ENCODE assay signal across 17 mouse cellular contexts in the genomic region with DNA sequence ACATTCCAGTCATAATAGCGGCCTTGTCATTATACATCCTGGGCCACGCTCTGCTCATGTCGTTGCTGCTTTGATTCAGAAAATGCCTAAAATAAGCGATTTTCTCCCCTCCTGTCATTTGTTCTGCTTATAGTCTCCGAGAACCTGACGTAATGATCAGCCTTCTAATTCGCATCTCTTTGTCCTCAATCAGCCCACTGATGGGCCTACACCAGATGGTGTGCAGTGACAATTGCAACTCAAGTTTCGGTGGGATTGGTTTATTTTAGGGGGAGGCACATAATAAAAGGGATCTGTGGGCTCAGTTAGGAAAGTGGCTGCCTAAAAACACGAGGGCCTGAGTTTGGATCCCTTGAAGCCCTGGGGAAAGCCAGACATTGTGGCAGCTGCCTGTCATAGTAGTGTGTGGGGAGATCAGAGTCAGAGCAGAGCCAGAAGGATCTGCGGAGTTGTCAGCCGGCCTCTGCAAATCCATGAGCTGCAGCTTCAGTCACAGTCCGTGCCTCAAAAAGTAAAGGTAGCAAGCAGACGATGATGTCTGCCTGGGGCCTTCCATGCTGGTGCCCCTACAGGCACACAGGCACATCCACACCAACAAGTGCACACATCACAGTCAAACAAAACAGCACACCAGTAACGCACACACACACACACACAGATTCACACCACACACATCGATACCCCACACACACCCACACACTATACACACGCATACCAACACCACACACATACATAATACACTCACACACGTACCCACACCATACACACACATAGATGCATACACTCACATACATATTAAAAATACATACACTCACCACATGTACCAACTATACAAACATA.
DNase-seq lines count a peak whose midpoint lies in the region; ATAC-seq lines count a peak whose summit lies in the region.
"Had no signal": no experiment of that assay in that cellular context is flagged by ENCODE, and none has a peak within 500 bp of the region (broad histone marks: within the 10 kb centered on the region; RNA-seq: fewer than 3 reads in every experiment).

No protein-coding gene starts in this region.

- WGBS in forebrain, embryonic 13.5 days = 69% methylated on average over 17 of the region's 17 CpGs
- WGBS in forebrain, embryonic 11.5 days = 84% methylated on average over 17 of the region's 17 CpGs
- 67% methylated on average over 17 of the region's 17 CpGs for WGBS in hindbrain, embryonic 12.5 days
- 61% methylated on average over 17 of the region's 17 CpGs for WGBS in neural tube, embryonic 14.5 days
- 73% methylated on average over 17 of the region's 17 CpGs for WGBS in liver, embryonic 12.5 days (ENCODE audit: insufficient replicate concordance)

- DNase-seq in forebrain, embryonic 11.5 days (ENCODE audit: low spot score) = no peak
- peak; percentile 24 to 57 for DNase-seq in layer of hippocampus, postnatal 14 days (ENCODE audit: low spot score in 2 of 2)
- no peak for DNase-seq in adrenal gland, postnatal 10 days
- DNase-seq in spleen, postnatal 36 days (ENCODE audit: low spot score in 2 of 2) = no peak
- DNase-seq: adrenal gland, postnatal 36 days; cerebellum, adult 2 months; embryo, embryonic 11 days; liver; right cerebral cortex, postnatal 4 days had no signal

- H3K36me3 ChIP-seq in forebrain, embryonic 13.5 days (ENCODE audit: poor library complexity, severe bottlenecking) = no peaks in the 10 kb centered on the region
- H3K36me3 ChIP-seq in forebrain, embryonic 11.5 days (ENCODE audit: control insufficient read depth, insufficient read depth, low read length) = no peaks in the 10 kb centered on the region
- no peaks in the 10 kb centered on the region for H3K36me3 ChIP-seq in hindbrain, embryonic 12.5 days
- no peaks in the 10 kb centered on the region for H3K36me3 ChIP-seq in neural tube, embryonic 14.5 days (ENCODE audit: control insufficient read depth, insufficient read depth, low read length)
- no peaks in the 10 kb centered on the region for H3K36me3 ChIP-seq in liver, embryonic 12.5 days
- H3K36me3 ChIP-seq: heart, embryonic 12.5 days; kidney, embryonic 15.5 days; lung, embryonic 15.5 days had no signal

- peak overlapping the region; percentile 57 for H3K27ac ChIP-seq in forebrain, embryonic 13.5 days
- no peak overlapping the region for H3K27ac ChIP-seq in forebrain, embryonic 11.5 days (ENCODE audit: low read depth, low read length)
- peak overlapping the region; percentile 60 for H3K27ac ChIP-seq in hindbrain, embryonic 12.5 days
- 0 out of 2 replicates have a peak overlapping the region, but pooled peaks have one; percentile 30 for H3K27ac ChIP-seq in neural tube, embryonic 14.5 days (ENCODE audit: low read depth, low read length)
- H3K27ac ChIP-seq in liver, embryonic 12.5 days = no peak overlapping the region
- H3K27ac ChIP-seq: kidney, embryonic 15.5 days; left cerebral cortex, adult 2 months; lung, embryonic 15.5 days had no signal

- H3K27me3 ChIP-seq in forebrain, embryonic 13.5 days = no peaks in the 10 kb centered on the region
- no peaks in the 10 kb centered on the region for H3K27me3 ChIP-seq in forebrain, embryonic 11.5 days (ENCODE audit: control insufficient read depth, insufficient read depth, low read length)
- no peaks in the 10 kb centered on the region for H3K27me3 ChIP-seq in hindbrain, embryonic 12.5 days
- H3K27me3 ChIP-seq in neural tube, embryonic 14.5 days (ENCODE audit: control insufficient read depth, insufficient read depth, low read length) = no peaks in the 10 kb centered on the region
- H3K27me3 ChIP-seq in liver, embryonic 12.5 days (replicated peaks) = no peaks in the 10 kb centered on the region
- H3K27me3 ChIP-seq: heart, embryonic 12.5 days; kidney, embryonic 15.5 days; lung, embryonic 15.5 days had no signal

- no peak overlapping the region for H3K9ac ChIP-seq in forebrain, embryonic 13.5 days
- no peak overlapping the region for H3K9ac ChIP-seq in forebrain, embryonic 11.5 days (ENCODE audit: low read length)
- no peak overlapping the region for H3K9ac ChIP-seq in hindbrain, embryonic 12.5 days
- H3K9ac ChIP-seq in neural tube, embryonic 14.5 days (replicated peaks; ENCODE audit: low read depth, low read length) = no peak overlapping the region
- no peak overlapping the region for H3K9ac ChIP-seq in liver, embryonic 12.5 days
- H3K9ac ChIP-seq: heart, embryonic 12.5 days; kidney, embryonic 15.5 days; lung, embryonic 15.5 days had no signal

- no peak overlapping the region for H3K4me3 ChIP-seq in forebrain, embryonic 13.5 days
- H3K4me3 ChIP-seq in forebrain, embryonic 11.5 days (ENCODE audit: low read depth, low read length) = no peak overlapping the region
- no peak overlapping the region for H3K4me3 ChIP-seq in hindbrain, embryonic 12.5 days
- no peak overlapping the region for H3K4me3 ChIP-seq in neural tube, embryonic 14.5 days (ENCODE audit: low read depth, low read length)
- no peak overlapping the region for H3K4me3 ChIP-seq in liver, embryonic 12.5 days
- H3K4me3 ChIP-seq: heart, embryonic 12.5 days; kidney, embryonic 15.5 days; left cerebral cortex, adult 2 months; lung, embryonic 15.5 days had no signal

- 0 out of 2 replicates have a peak, but pooled peaks cover 6% of the 10 kb centered on the region for H3K4me1 ChIP-seq in forebrain, embryonic 13.5 days
- no peaks in the 10 kb centered on the region for H3K4me1 ChIP-seq in forebrain, embryonic 11.5 days (replicated peaks; ENCODE audit: control insufficient read depth, insufficient read depth, low read length)
- peaks cover 7% of the 10 kb centered on the region; the same call in 1 of the 2 replicates for H3K4me1 ChIP-seq in hindbrain, embryonic 12.5 days
- H3K4me1 ChIP-seq in neural tube, embryonic 14.5 days (ENCODE audit: control insufficient read depth, insufficient read depth, low read length) = no peaks in the 10 kb centered on the region
- no peaks in the 10 kb centered on the region for H3K4me1 ChIP-seq in liver, embryonic 12.5 days
- H3K4me1 ChIP-seq: heart, embryonic 12.5 days; kidney, embryonic 15.5 days; lung, embryonic 15.5 days had no signal

- H3K4me2 ChIP-seq in forebrain, embryonic 13.5 days = no peak overlapping the region
- H3K4me2 ChIP-seq in forebrain, embryonic 11.5 days (ENCODE audit: low read depth, low read length, severe bottlenecking) = no peak overlapping the region
- no peak overlapping the region for H3K4me2 ChIP-seq in hindbrain, embryonic 12.5 days (replicated peaks)
- H3K4me2 ChIP-seq in neural tube, embryonic 14.5 days (ENCODE audit: low read depth, low read length) = no peak overlapping the region
- H3K4me2 ChIP-seq in liver, embryonic 12.5 days = no peak overlapping the region
- H3K4me2 ChIP-seq: heart, embryonic 12.5 days; kidney, embryonic 15.5 days; lung, embryonic 15.5 days had no signal

- no peaks in the 10 kb centered on the region for H3K9me3 ChIP-seq in forebrain, embryonic 13.5 days (replicated peaks)
- no peaks in the 10 kb centered on the region for H3K9me3 ChIP-seq in forebrain, embryonic 11.5 days (ENCODE audit: control insufficient read depth, low read length)
- no peaks in the 10 kb centered on the region for H3K9me3 ChIP-seq in hindbrain, embryonic 12.5 days (replicated peaks)
- no peaks in the 10 kb centered on the region for H3K9me3 ChIP-seq in neural tube, embryonic 14.5 days (ENCODE audit: control insufficient read depth, low read length)
- no peaks in the 10 kb centered on the region for H3K9me3 ChIP-seq in liver, embryonic 12.5 days (replicated peaks)
- H3K9me3 ChIP-seq: heart, embryonic 12.5 days; kidney, embryonic 15.5 days; lung, embryonic 15.5 days had no signal

- peak; percentile 78 for ATAC-seq in forebrain, embryonic 13.5 days
- ATAC-seq in forebrain, embryonic 11.5 days (replicated peaks; ENCODE audit: low FRiP score) = no peak
- peak; percentile 64 for ATAC-seq in hindbrain, embryonic 12.5 days (ENCODE audit: low FRiP score)
- peak; percentile 60 for ATAC-seq in neural tube, embryonic 14.5 days (ENCODE audit: low read depth)
- ATAC-seq in liver, embryonic 12.5 days = no peak

Comparison
In these comparisons a context has a peak if more than half of its experiments do, and no peak if none do; other contexts are left out.
1. ATAC-seq: peak in forebrain, embryonic 13.5 days (single experiment), hindbrain, embryonic 12.5 days (single experiment) and neural tube, embryonic 14.5 days (single experiment); none in forebrain, embryonic 11.5 days (single experiment) and liver, embryonic 12.5 days (single experiment).
2. H3K27ac ChIP-seq: peak in forebrain, embryonic 13.5 days (single experiment), hindbrain, embryonic 12.5 days (single experiment) and neural tube, embryonic 14.5 days (single experiment); none in forebrain, embryonic 11.5 days (single experiment) and liver, embryonic 12.5 days (single experiment).
3. DNase-seq: peak in layer of hippocampus, postnatal 14 days (2 of 2); none in forebrain, embryonic 11.5 days (single experiment), adrenal gland, postnatal 10 days (single experiment) and spleen, postnatal 36 days (0 of 2).